Mouse (Mus musculus) megakaryocyte, embryonic 14.5 days (primary cell): Measurements from ENCODE around the gene Optc.

Experiments
- FLI1 ChIP-seq: IDR thresholded peaks from 2 replicates; pipeline ENCODE4 v1.6.1; 2012; ENCODE audit warnings: low read length, inconsistent platforms, mixed read lengths
- GATA1 ChIP-seq: IDR thresholded peaks from 3 replicates; pipeline ENCODE4 v1.6.1; 2012; ENCODE audit warnings: mixed read lengths, low read length, inconsistent platforms, borderline replicate concordance

- TF ChIP-seq FLI1 (no peak), GATA1 (no peak)
Observed at GRCm38 (mm10) chr1:133951598-133951997, 43.8 kb upstream of the Optc start.
